Mouse (Mus musculus) lung, postnatal 25 days (tissue): ENCODE measurements around the gene Plscr5.

Experiments
- DNase-seq: peaks from one replicate; pipeline ENCODE4 v3.0.0; 2022; ENCODE audit warnings: low spot score

Plscr5 gene

GRCm38 (mm10) chr9:92226795-92227194, 34.1 kb downstream of the Plscr5 start:
- DNase-seq, result no peak

GRCm38 (mm10) chr9:92228867-92229832, 36.4 kb downstream of the Plscr5 start:
- DNase-seq, result no peak

- no peak for DNase-seq
These were observed 37.1 kb downstream of the Plscr5 start for GRCm38 (mm10) chr9:92229833-92230205.

- DNase-seq, result no peak
These were observed 42.2 kb downstream of the Plscr5 start for GRCm38 (mm10) chr9:92234901-92235458.

GRCm38 (mm10) chr9:92248773-92249446, 56.2 kb downstream of the Plscr5 start:
- DNase-seq, result no peak

GRCm38 (mm10) chr9:92249447-92249852, 56.7 kb downstream of the Plscr5 start, which contains the start of gene Plscr1:
Gene Plscr1 (plus strand): TSS chr9:92249750.
- no peak for DNase-seq

GRCm38 (mm10) chr9:92249987-92250772, 57.4 kb downstream of the Plscr5 start:
- DNase-seq, result peak; percentile 84

- DNase-seq, result no peak
These were observed 60.0 kb downstream of the Plscr5 start for GRCm38 (mm10) chr9:92252718-92253117.

GRCm38 (mm10) chr9:92253585-92254321, 61.0 kb downstream of the Plscr5 start:
- DNase-seq, result no peak
